Mouse (Mus musculus) embryonic facial prominence, embryonic 13.5 days (tissue): ENCODE results near the gene Ppargc1a. TPM values are rescaled to one million over a fixed set of nuclear protein-coding genes. Genes with fewer than 3 reads are reported as not detected.

Experiments
- ATAC-seq: fragments of 200-750 bp; cut with Nextera tagmentation; 2 replicates; pipeline ENCODE4 v1.8.0; 2017; ENCODE audit warnings: low read depth; ENCODE audit not compliant: insufficient number of reproducible peaks, insufficient read depth, low FRiP score, low TSS enrichment
- H3K27ac ChIP-seq: fragments of 300-500 bp; sonication (generic); 2 replicates; pipeline ENCODE4 v1.5.1; 2015; ENCODE audit warnings: moderate library complexity, mild to moderate bottlenecking, inconsistent platforms
- H3K27me3 ChIP-seq: fragments of 300-500 bp; sonication (generic); 2 replicates; pipeline ENCODE4 v1.6.1; 2015; ENCODE audit warnings: mild to moderate bottlenecking, inconsistent platforms
- H3K36me3 ChIP-seq: fragments of 300-500 bp; sonication (generic); 2 replicates; pipeline ENCODE4 v1.6.1; 2015; ENCODE audit warnings: mild to moderate bottlenecking, inconsistent platforms
- H3K4me1 ChIP-seq: fragments of 300-500 bp; sonication (generic); 2 replicates; pipeline ENCODE4 v1.6.1; 2015; ENCODE audit warnings: inconsistent platforms
- H3K4me2 ChIP-seq: fragments of 300-500 bp; sonication (generic); 2 replicates; pipeline ENCODE4 v1.6.1; 2015; ENCODE audit warnings: moderate library complexity, mild to moderate bottlenecking, inconsistent platforms
- H3K4me3 ChIP-seq: fragments of 300-500 bp; sonication (generic); 2 replicates; pipeline ENCODE4 v1.5.1; 2015; ENCODE audit warnings: mild to moderate bottlenecking, inconsistent platforms
- H3K9ac ChIP-seq: fragments of 300-500 bp; sonication (generic); 2 replicates; pipeline ENCODE4 v1.6.1; 2015; ENCODE audit warnings: mild to moderate bottlenecking, inconsistent platforms
- H3K9me3 ChIP-seq: fragments of 300-500 bp; sonication (generic); 2 replicates; pipeline ENCODE4 v1.6.1; 2016; ENCODE audit warnings: inconsistent platforms
- WGBS: fragments of 180-500 bp; shearing (Covaris S2); methylation state at CpG from one replicate; pipeline ENCODE4 v1.1.7; 2015; ENCODE audit warnings: mixed read lengths; 5-methylcytosine and 5-hydroxymethylcytosine counted together
- polyA plus RNA-seq: library from polyadenylated mRNA; unstranded; fragments of >200 nt; fragmentation: Nextera tagmentation; extraction: Ambion mirVana; gene quantifications from 2 replicates; pipeline ENCODE4 v1.2.1, GENCODE M21; 2015

Gene Ppargc1a
- polyA plus RNA-seq, 1 experiment from 2014 or later = 4.2 TPM

DNA sequence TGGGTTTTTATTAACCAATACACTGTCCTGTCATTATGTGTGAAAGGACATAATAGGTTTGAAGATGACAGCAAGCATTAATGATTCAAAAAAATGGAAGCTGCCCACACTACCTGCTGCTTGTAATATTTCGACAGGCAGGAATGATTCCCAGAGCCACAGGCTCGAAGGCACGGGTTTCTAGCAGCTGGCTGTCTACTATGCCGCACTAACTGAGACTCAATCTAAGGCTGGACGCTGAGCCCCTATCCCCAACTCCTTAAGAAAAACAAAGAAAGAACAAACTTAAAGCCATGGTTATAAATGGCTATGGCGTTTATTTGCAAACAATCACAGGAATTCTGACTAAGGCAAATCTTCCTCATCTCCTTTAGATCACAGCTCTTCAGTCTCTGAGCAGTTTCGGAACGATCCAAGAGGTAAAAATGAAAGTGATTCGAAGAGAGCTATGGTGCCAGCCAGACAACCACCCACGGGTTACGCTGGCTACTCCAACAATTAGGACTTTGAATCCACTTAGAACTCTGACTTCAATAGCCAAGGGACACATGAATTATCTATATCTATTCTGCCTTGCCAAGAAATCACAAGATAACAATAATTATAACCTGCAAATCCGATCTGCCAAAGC is 15.6 kb downstream of the Ppargc1a start:
- H3K9ac ChIP-seq = peak overlapping the region; percentile 69

DNA sequence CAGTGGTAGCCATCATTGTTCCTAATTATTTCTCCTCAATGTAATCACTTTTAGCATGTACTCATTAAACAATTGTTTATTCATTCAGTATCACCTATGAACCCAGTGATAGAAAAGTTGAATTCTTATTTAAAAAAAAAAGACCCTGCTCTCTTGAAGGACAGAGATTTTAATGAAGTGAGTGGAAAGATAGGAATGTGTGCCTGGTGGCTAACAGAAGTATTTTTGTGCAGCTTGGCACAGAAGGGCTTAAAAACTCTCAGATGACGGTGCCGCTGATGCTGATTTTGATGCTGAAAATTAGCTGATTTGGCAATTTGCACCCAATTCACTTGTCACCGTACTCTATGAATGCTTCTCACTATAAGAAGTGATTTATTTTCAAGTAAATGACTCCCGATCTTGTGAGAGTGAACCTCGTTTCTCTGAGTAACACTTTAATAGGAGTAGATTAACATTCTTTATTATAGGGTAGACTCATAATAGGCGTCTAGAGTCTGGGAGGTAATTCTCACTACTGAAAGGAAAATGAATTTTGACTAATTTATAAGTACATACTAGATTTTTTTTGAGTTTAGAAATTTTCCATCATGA is 20.0 kb downstream of the Ppargc1a start:
- no peak overlapping the region for H3K27ac ChIP-seq
- no peak overlapping the region for H3K4me2 ChIP-seq
- no peaks in the 10 kb centered on the region for H3K9me3 ChIP-seq
- peaks cover 24% of the 10 kb centered on the region for H3K4me1 ChIP-seq
- H3K27me3 ChIP-seq = no peaks in the 10 kb centered on the region
- WGBS = 70% methylated on average over 6 of the region's 6 CpGs
- no peaks in the 10 kb centered on the region for H3K36me3 ChIP-seq
- H3K4me3 ChIP-seq = no peak overlapping the region
- H3K9ac ChIP-seq = no peak overlapping the region
- ATAC-seq = no peak

More for the DNA sequence above, 15.6 kb downstream of the Ppargc1a start:
- H3K4me2 ChIP-seq = peak overlapping the region; percentile 66
- no peaks in the 10 kb centered on the region for H3K9me3 ChIP-seq
- H3K4me1 ChIP-seq = peaks cover 26% of the 10 kb centered on the region
- no peaks in the 10 kb centered on the region for H3K36me3 ChIP-seq
- no peaks in the 10 kb centered on the region for H3K27me3 ChIP-seq
- peak overlapping the region; percentile 53 for H3K4me3 ChIP-seq
- WGBS = 26% methylated on average over 12 of the region's 12 CpGs
- H3K27ac ChIP-seq = peak overlapping the region; percentile 88
- ATAC-seq = no peak

DNA sequence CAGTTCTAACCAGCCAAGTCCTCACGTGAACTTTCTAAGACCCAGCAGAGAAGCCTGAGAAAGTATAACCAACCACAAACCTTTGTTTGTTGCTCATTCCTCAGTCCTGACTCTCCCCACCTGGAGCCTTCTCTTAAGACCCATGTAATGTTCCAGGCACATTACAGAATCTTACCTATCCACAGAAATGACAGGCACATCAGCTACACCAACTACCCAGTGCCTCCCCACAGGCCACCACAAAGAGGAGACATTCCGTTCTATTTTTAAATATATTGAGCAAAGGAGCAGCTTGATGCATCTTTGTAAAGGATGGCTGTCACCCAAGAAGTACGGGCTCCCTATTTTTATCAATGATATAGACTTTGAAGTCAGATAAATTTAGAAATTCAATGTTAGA is 20.7 kb downstream of the Ppargc1a start:
- Histone ChIP-seq H3K4me3 (no peak overlapping the region), H3K4me2 (no peak overlapping the region), H3K4me1 (peaks cover 22% of the 10 kb centered on the region), H3K27ac (no peak overlapping the region), H3K36me3 (no peaks in the 10 kb centered on the region), H3K9ac (no peak overlapping the region), H3K9me3 (no peaks in the 10 kb centered on the region), H3K27me3 (no peaks in the 10 kb centered on the region)
- whole genome bisulfite sequencing = 73% methylated on average over 3 of the region's 3 CpGs
- no peak for ATAC-seq

DNA sequence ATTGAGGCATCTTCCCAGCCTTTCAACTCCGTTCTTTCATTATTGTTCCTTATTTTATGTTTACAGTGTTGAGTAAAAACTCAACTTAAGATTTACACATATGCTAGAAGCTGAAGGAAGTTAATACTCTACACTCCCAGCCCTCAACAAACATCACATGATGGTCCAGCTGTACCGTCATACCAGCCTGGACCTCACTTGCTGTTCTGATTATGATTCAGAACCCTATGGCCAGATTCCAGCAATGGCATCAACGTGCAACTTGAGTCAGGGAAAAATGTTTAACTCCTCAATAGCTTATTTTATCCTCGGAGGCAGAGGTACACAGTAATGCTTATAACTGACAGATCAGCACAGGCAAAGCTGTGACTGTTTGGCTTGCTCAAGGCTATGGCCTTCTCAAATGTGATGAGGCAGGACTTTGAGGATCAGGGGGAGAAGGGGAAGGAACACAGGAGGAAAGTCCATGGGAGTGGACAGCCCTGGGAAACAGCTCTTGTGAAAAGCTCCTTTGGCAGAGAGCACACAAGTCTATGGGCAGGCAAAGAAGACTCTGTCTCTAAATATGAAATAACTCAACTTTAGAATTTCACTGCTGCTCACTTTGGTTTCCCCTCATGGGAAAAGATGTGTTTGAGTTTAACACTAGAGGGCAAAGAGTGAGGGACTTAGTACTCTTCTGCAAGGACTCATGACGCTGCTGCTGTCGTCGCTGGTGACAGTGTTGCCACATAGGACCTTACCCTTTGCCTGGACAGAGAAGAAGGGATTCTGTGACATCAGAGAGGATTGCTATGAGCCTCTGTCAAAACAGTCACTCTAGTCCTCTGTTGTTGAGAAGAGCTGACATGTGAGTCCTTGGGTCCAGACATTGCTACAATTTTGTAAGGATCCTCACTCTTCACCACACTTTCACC is 22.1 kb downstream of the Ppargc1a start:
- Histone ChIP-seq H3K4me2 (no peak overlapping the region), H3K27ac (no peak overlapping the region), H3K9ac (no peak overlapping the region), H3K9me3 (no peaks in the 10 kb centered on the region), H3K27me3 (no peaks in the 10 kb centered on the region), H3K36me3 (no peaks in the 10 kb centered on the region), H3K4me1 (peaks cover 12% of the 10 kb centered on the region; the same call in 1 of the 2 replicates), H3K4me3 (no peak overlapping the region)
- no peak for ATAC-seq
- WGBS = 67% methylated on average over 7 of the region's 7 CpGs

DNA sequence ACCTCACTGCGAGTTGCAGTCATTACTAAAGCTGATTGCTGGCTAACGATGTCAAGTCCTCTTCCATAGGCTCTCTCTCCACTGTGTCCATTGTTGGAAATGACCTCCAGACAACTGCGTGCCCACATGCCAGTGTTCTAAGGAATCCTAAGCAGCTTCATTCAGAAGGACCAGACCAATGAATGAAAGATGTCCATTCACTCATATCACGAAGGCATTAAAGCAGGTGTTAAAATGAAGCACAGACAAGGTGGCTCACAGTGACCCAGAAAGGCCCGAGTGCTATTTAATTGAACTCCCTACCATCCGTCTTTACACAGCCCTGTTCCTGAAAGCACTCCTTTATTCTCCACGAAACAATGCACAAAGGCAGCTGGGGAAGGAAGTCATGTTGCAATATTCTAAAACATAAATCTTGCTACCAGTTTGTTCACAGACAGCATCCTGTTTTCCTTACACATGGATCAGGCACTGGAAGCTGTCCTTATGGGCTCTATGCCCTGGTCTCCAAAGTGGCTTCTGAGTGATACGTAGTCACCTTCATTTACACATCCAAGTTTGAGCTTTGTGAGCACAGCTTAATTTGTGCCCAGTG is 23.3 kb downstream of the Ppargc1a start:
- Histone ChIP-seq H3K36me3 (no peaks in the 10 kb centered on the region), H3K27me3 (no peaks in the 10 kb centered on the region), H3K4me3 (no peak overlapping the region), H3K4me2 (no peak overlapping the region), H3K9me3 (no peaks in the 10 kb centered on the region), H3K27ac (no peak overlapping the region), H3K4me1 (0 out of 2 replicates have a peak, but pooled peaks cover 7% of the 10 kb centered on the region), H3K9ac (no peak overlapping the region)
- no peak for ATAC-seq
- WGBS = 63% methylated on average over 8 of the region's 8 CpGs

DNA sequence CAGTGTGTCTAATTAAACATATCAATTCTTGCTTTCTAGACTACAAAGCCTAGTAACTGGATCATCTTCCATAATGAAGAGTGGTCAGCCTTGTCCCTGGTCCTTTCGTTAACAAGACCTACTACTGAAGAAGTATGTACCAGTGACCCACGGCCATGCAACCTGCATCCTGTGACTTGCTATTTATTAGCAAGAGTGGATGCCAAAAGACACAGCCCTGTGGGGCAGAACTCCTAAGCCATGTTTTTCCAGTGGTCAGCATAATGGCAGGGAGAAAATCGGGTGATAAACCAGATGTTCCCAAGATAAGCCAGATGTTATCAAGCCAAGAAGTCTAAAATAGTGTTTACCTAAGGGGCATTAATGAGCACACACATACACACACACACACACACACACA is 26.0 kb downstream of the Ppargc1a start:
- H3K9ac ChIP-seq = no peak overlapping the region
- no peak for ATAC-seq
- H3K4me2 ChIP-seq = no peak overlapping the region
- 76% methylated on average over 3 of the region's 3 CpGs for WGBS
- no peaks in the 10 kb centered on the region for H3K36me3 ChIP-seq
- H3K27me3 ChIP-seq = no peaks in the 10 kb centered on the region
- H3K4me1 ChIP-seq = 0 out of 2 replicates have a peak, but pooled peaks cover 7% of the 10 kb centered on the region
- no peaks in the 10 kb centered on the region for H3K9me3 ChIP-seq
- H3K4me3 ChIP-seq = no peak overlapping the region
- H3K27ac ChIP-seq = no peak overlapping the region

DNA sequence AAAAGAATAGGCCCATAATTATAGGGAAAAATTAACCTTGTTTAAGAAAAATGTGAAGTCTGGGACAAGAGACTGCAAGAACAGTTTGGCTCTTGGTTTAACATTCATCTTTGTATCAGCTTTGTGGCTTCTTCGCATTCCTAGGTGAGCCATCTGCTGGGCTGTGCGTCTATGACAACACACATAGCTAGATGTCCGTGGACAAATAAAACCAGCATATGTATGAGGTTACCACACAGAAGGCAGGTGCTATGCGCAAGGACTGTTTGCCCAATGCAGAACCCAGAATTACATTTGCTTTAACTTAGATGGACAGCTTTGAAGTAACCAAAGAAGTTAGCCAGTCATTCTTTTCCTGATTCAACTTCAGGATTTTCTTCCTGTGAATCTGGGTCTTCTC is 26.7 kb downstream of the Ppargc1a start:
- 0 out of 2 replicates have a peak, but pooled peaks cover 7% of the 10 kb centered on the region for H3K4me1 ChIP-seq
- no peak overlapping the region for H3K9ac ChIP-seq
- no peak overlapping the region for H3K27ac ChIP-seq
- H3K4me2 ChIP-seq = no peak overlapping the region
- 72% methylated on average over 4 of the region's 4 CpGs for WGBS
- no peak overlapping the region for H3K4me3 ChIP-seq
- H3K27me3 ChIP-seq = no peaks in the 10 kb centered on the region
- H3K36me3 ChIP-seq = no peaks in the 10 kb centered on the region
- H3K9me3 ChIP-seq = no peaks in the 10 kb centered on the region
- ATAC-seq = no peak

DNA sequence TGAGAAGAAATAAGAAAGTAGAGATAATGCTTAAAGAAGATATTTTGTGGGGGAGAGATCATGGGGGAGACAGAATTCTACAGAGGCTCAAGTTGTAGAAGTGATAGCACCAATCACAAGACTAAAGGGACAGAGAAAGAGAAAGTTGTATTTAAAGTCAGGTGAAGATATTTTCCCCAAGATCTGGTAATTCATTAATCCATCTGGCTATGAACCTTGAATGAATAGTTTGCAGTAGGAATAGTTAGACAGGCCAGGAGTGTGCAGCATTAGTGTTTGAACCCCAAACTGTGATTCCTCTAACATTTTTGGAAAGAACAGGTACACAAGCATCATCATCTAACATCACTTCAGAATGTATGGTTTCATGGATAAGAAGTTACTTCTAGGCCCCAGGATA is 28.0 kb downstream of the Ppargc1a start:
- no peak overlapping the region for H3K27ac ChIP-seq
- H3K4me1 ChIP-seq = no peaks in the 10 kb centered on the region
- H3K27me3 ChIP-seq = no peaks in the 10 kb centered on the region
- H3K4me3 ChIP-seq = no peak overlapping the region
- no peak overlapping the region for H3K4me2 ChIP-seq
- H3K9me3 ChIP-seq = no peaks in the 10 kb centered on the region
- H3K9ac ChIP-seq = no peak overlapping the region
- H3K36me3 ChIP-seq = no peaks in the 10 kb centered on the region
- ATAC-seq = no peak

DNA sequence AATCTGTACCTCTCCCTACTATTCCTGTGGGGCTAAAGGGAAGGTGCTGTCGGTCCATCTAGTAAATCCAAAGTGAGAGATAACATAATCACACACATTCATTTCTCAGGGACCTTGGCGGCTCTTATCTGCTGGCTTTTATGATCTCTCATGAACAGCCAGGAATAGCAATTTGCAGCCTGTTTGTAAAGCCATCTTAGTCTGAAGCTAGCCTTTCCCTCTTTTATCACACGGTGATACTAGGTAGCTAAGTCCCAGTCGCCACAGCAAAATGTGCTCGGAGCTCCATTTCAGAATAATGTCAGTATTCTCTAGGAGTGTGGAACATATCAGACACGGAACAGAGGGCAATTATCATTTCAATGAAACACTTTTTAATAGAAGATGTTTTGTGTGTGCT is 29.2 kb downstream of the Ppargc1a start:
- Histone ChIP-seq H3K27me3 (no peaks in the 10 kb centered on the region), H3K9ac (no peak overlapping the region), H3K4me2 (no peak overlapping the region), H3K36me3 (no peaks in the 10 kb centered on the region), H3K4me1 (no peaks in the 10 kb centered on the region), H3K9me3 (no peaks in the 10 kb centered on the region), H3K27ac (no peak overlapping the region), H3K4me3 (no peak overlapping the region)
- WGBS = 83% methylated on average over 6 of the region's 6 CpGs
- no peak for ATAC-seq

DNA sequence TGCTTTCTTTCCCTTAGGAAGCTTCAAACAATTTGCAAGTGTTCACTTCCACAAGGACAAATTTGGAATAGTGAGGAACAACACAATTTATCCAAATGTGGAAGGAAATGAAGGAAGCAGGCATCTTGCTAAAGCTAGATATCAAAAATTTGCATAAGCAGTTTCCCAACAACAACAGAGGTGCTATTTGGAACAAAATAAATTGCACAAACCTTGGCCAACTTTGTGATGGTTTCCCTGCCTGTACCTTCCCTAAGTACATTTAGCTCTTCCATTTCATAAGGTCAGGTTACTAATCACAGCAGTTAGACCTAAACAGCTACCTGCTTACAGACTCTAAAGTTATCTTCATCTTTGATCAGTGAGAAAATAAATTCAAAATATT is 29.9 kb downstream of the Ppargc1a start:
- ATAC-seq = no peak
- Histone ChIP-seq H3K9ac (no peak overlapping the region), H3K9me3 (no peaks in the 10 kb centered on the region), H3K4me1 (no peaks in the 10 kb centered on the region), H3K4me2 (no peak overlapping the region), H3K36me3 (no peaks in the 10 kb centered on the region), H3K27me3 (no peaks in the 10 kb centered on the region), H3K4me3 (no peak overlapping the region), H3K27ac (no peak overlapping the region)

DNA sequence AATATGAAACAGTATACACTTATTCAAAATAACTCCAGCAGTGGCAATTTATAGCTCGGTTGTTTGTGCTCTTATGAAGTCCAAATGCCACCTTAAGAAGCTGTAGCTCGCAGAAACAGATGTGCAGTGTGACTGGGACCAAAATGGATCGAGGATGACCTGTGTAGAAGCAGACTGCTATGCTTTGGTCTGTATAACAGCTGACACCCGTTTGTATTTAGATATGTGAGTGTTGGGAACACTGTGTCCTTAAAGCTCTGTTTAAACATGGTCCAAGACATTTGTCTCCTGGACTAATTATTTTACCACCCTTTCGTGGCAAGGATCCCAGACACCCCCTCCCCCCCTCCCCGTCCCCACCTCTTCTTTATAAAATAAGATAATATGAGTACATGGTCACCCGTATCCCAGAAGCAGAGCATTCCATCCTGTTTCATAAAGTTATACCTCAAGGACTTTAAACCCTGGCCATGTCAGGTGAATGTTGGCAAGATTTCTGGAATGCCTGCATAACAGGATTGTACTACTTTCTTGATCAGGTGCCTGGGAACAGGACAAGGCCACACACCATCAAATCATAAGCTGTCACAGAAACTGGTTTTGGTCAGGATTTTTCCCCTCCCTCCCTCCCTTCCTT is 30.4 kb downstream of the Ppargc1a start:
- H3K9me3 ChIP-seq = no peaks in the 10 kb centered on the region
- H3K4me1 ChIP-seq = no peaks in the 10 kb centered on the region
- H3K9ac ChIP-seq = no peak overlapping the region
- H3K27me3 ChIP-seq = no peaks in the 10 kb centered on the region
- H3K27ac ChIP-seq = no peak overlapping the region
- no peak overlapping the region for H3K4me2 ChIP-seq
- no peak for ATAC-seq
- no peak overlapping the region for H3K4me3 ChIP-seq
- 70% methylated on average over 7 of the region's 7 CpGs for WGBS
- no peaks in the 10 kb centered on the region for H3K36me3 ChIP-seq
